Mouse (Mus musculus) forebrain, embryonic 15.5 days (tissue): ENCODE results near the gene Als2cl. TPM values are rescaled to one million over a fixed set of nuclear protein-coding genes. Genes with fewer than 3 reads are reported as not detected.

Experiments
- ATAC-seq: fragments of 200-750 bp; cut with Nextera tagmentation; replicated peaks from 2 replicates; pipeline ENCODE4 v1.8.0; 2017; ENCODE audit warnings: mild to moderate bottlenecking, moderate TSS enrichment, moderate library complexity
- H3K27ac ChIP-seq: fragments of 300-500 bp; sonication (generic); replicated peaks from 2 replicates; pipeline ENCODE4 v1.5.1; 2015; ENCODE audit warnings: mild to moderate bottlenecking, inconsistent platforms
- H3K27me3 ChIP-seq: fragments of 300-500 bp; sonication (generic); 2 replicates; pipeline ENCODE4 v1.6.1; 2015; ENCODE audit warnings: inconsistent platforms
- H3K36me3 ChIP-seq: fragments of 300-500 bp; sonication (generic); 2 replicates; pipeline ENCODE4 v1.6.1; 2015; ENCODE audit warnings: mild to moderate bottlenecking, inconsistent platforms
- H3K4me1 ChIP-seq: fragments of 300-500 bp; sonication (generic); 2 replicates; pipeline ENCODE4 v1.6.1; 2015; ENCODE audit warnings: inconsistent platforms
- H3K4me2 ChIP-seq: fragments of 300-500 bp; sonication (generic); replicated peaks from 2 replicates; pipeline ENCODE4 v1.6.1; 2015; ENCODE audit warnings: mild to moderate bottlenecking, inconsistent platforms
- H3K4me3 ChIP-seq: fragments of 300-500 bp; sonication (generic); 2 replicates; pipeline ENCODE4 v1.5.1; 2015; ENCODE audit warnings: mild to moderate bottlenecking, inconsistent platforms
- H3K9ac ChIP-seq: fragments of 300-500 bp; sonication (generic); replicated peaks from 2 replicates; pipeline ENCODE4 v1.6.1; 2015; ENCODE audit warnings: mild to moderate bottlenecking, inconsistent platforms
- H3K9me3 ChIP-seq: fragments of 300-500 bp; sonication (generic); 2 replicates; pipeline ENCODE4 v1.6.1; 2016; ENCODE audit warnings: inconsistent platforms
- WGBS: fragments of 180-500 bp; shearing (Covaris S2); methylation state at CpG from one replicate; pipeline ENCODE4 v1.1.7; 2015; ENCODE audit warnings: mixed read lengths; 5-methylcytosine and 5-hydroxymethylcytosine counted together
- polyA plus RNA-seq: library from polyadenylated mRNA; unstranded; fragments of >200 nt; fragmentation: Nextera tagmentation; extraction: Ambion mirVana; gene quantifications from 2 replicates; pipeline ENCODE4 v1.2.1, GENCODE M21; 2015

Gene Als2cl
- polyA plus RNA-seq, 1 experiment from 2014 or later = 0.74 TPM

DNA sequence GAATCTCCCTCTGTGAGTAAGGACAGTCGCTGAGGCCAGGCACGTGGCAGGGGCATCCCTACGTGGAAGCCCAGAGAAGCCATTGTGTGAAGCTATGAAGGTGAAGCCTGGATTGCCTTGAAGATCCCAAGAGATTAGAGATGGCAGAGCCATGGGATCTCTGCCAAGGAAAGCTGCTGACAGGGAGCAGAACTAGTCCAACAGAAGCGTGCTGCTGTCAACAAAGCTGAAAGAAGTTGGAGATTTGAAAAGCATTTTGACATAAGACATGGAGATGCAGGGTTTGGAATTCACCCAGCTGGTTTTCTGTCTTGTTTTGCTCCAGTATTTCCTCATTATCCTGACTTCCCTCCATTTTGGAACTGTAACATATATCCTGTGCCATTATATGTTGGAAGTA, 22.6 kb downstream of the Als2cl start:
- H3K27ac ChIP-seq = no peak overlapping the region
- ATAC-seq = no peak
- no peaks in the 10 kb centered on the region for H3K9me3 ChIP-seq
- no peaks in the 10 kb centered on the region for H3K4me1 ChIP-seq
- H3K4me3 ChIP-seq = no peak overlapping the region
- 69% methylated on average over 4 of the region's 4 CpGs for WGBS
- no peak overlapping the region for H3K4me2 ChIP-seq
- no peaks in the 10 kb centered on the region for H3K36me3 ChIP-seq
- H3K27me3 ChIP-seq = no peaks in the 10 kb centered on the region
- no peak overlapping the region for H3K9ac ChIP-seq

DNA sequence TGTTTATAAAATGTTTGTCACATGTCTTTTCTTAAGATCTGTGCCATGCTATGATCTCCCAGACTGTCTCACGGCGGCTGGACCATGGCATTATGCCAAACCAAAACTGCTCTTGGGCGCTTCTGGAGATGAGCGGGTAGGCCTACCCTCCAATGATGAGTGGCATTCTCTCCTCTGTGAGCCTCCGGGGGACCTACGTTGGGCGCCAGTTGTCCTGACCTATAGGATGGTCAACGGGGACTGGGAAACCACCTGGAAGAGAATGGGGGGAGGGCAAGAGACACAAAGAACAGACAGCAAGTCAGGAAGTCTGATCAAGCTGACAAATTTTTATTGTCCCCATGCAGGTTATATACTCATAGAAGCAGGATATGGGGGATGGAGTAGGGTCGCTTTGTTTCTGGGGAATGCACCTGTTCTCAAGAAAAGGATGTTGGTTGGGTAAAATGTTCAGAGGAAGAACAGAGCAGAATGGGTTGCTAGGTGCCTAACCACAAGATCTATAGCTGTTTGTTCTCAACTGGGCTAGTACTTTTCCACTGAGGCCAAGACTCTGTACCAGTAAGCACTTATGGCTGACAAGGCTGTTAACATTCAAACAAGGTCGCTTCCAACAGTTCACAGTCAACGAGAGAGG, 27.6 kb downstream of the Als2cl start:
- Histone ChIP-seq H3K4me2 (no peak overlapping the region), H3K4me3 (no peak overlapping the region), H3K9me3 (no peaks in the 10 kb centered on the region), H3K27me3 (no peaks in the 10 kb centered on the region), H3K27ac (no peak overlapping the region), H3K9ac (no peak overlapping the region), H3K36me3 (no peaks in the 10 kb centered on the region), H3K4me1 (no peaks in the 10 kb centered on the region)
- ATAC-seq = no peak
- WGBS = 94% methylated on average over 11 of the region's 11 CpGs

DNA sequence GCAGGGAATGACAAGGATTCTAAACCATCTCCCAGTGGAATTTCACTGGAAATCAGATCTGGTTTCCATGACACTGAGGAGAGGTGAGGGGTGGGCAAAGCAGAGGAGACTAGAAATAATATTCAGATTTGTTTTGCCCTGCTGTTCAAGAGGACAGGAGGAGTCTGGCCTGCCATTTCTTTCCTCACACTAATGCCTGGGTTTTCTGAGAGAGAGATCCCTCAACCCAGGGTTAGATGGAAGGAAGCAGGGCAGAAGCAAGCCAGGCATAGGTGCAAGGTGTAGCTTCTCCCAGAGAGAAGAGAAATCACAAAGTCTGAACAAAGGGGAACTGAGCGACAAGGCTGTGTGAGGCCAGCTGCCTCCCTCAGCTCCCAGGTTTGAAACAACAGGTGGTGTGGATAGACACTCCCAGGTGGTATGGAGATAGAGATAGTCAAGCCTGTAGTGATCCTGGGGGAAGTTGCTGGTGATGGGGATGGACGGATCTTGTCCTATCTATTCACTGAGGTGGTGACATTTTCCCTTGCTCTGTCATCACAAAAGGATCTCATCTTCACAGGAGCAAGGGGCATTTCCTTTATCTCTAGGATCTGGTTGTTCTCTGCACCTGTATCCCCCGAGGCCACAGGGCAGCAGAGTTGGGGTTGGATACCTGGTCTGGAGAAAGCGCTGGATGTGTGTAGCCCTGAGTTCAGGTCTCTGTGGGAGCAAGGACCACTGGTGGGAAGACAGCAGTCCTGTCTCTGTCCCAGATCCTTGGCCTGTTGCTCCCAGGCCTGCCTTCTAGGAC, 28.4 kb downstream of the Als2cl start:
- Histone ChIP-seq H3K27me3 (no peaks in the 10 kb centered on the region), H3K9me3 (no peaks in the 10 kb centered on the region), H3K36me3 (no peaks in the 10 kb centered on the region), H3K27ac (no peak overlapping the region), H3K9ac (no peak overlapping the region), H3K4me1 (no peaks in the 10 kb centered on the region), H3K4me2 (no peak overlapping the region), H3K4me3 (no peak overlapping the region)
- WGBS = 81% methylated on average over 4 of the region's 4 CpGs
- no peak for ATAC-seq

DNA sequence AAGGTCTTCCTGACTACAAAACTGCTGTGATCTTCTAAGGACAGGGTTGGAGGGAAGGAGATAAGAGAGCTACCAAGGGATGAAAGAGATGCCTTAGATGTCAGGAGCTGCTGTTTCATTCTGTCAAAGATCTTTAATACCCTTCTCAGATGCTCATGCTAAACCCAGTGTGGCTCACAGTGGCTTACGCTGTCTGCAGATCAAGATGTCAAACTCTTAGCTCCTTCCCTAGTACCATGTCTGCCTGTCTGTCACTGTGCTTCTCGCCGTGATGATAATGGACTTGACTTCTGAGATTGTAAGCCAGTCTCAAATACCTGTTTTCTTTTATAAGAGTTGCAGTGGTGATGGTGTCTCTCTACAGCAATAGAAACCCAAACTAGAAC, 29.0 kb downstream of the Als2cl start:
- Histone ChIP-seq H3K9ac (no peak overlapping the region), H3K36me3 (no peaks in the 10 kb centered on the region), H3K27ac (no peak overlapping the region), H3K4me3 (no peak overlapping the region), H3K9me3 (no peaks in the 10 kb centered on the region), H3K27me3 (no peaks in the 10 kb centered on the region), H3K4me1 (no peaks in the 10 kb centered on the region), H3K4me2 (no peak overlapping the region)
- ATAC-seq = no peak
- 89% methylated on average over 3 of the region's 3 CpGs for WGBS

DNA sequence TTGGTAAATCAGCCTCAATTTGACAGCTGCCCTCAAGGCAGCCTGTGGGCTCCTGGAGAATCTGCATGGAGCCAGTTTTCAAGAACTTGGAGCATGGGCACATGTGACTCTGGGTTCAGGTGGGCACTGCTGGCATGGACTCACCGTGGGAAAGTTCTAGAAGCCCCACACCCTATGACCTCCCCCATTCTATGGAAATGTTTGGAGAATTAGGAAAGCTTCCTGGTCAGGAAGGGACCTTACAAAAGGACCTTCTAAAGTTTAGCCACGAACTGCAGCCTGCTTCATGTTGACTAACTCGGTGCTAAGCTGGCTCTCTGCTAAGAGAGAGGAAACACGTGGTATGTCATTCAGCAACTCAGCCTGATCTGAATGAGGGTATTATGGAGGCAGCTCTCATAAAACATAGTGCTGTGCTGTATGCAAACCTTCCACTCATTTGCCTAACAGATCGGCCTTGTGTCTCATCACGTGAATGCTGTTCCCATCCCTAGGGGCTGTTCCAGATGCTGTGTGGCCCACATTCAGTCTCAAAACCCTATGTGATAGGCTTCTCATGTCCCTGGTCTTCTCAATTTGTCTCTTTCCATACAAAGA, 29.8 kb downstream of the Als2cl start:
- 70% methylated on average over 6 of the region's 6 CpGs for WGBS
- Histone ChIP-seq H3K4me3 (no peak overlapping the region), H3K9ac (no peak overlapping the region), H3K36me3 (no peaks in the 10 kb centered on the region), H3K4me2 (no peak overlapping the region), H3K27me3 (no peaks in the 10 kb centered on the region), H3K27ac (no peak overlapping the region), H3K4me1 (no peaks in the 10 kb centered on the region), H3K9me3 (no peaks in the 10 kb centered on the region)
- ATAC-seq = no peak

DNA sequence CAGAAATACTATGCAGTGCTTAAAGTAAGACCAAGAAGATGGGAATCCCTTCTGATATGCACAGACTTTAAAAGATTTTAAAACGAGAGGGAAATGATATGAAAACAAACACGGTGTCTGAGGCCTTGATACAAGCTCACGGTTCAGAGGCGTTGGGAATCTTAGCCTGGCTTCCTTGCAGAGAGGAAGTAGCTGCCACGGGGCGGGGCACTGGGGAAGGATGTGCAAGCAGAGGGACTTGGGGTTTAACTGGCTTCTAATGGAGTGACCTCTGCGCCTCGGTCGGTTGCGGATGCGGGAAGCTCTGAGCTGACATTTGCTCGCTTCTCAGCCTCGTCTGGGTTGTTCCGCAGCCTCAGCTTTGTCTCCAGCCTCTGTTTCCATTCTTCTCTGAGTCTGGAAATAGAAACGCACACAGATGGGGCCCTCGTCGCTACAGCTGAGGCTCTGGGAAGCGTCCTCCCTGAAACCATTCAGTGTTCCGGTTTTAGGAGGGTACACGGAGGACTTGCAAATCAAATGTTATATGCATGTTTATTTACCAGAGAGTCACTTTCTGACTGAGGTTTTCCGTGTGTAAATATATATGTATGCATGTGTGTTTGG, 35.1 kb downstream of the Als2cl start:
- Histone ChIP-seq H3K4me1 (no peaks in the 10 kb centered on the region), H3K4me2 (no peak overlapping the region), H3K9me3 (no peaks in the 10 kb centered on the region), H3K27ac (no peak overlapping the region), H3K9ac (no peak overlapping the region), H3K36me3 (no peaks in the 10 kb centered on the region), H3K4me3 (no peak overlapping the region), H3K27me3 (no peaks in the 10 kb centered on the region)
- 62% methylated on average over 21 of the region's 21 CpGs for WGBS
- ATAC-seq = no peak

DNA sequence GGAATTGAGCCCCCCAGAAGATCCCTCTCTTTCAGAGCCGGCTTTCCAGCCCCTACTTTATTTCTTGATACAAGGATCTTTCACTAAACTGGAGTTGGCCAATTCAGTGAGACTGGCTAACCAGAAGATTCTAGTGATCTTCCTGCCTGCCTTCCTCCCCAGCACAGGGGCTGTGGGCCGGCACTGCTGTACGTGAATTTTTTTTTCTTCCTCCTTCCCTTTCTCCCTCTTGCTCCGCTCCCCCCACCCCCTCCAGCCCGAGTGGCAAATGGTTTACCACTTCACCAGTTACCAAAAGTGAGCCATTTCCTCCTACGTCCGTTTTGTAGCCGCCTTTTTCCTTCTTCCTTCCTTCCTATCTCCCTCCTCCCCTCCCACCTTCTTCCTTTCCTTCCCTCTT, 35.8 kb downstream of the Als2cl start:
- WGBS = 85% methylated on average over 8 of the region's 8 CpGs
- no peaks in the 10 kb centered on the region for H3K4me1 ChIP-seq
- no peak overlapping the region for H3K4me2 ChIP-seq
- no peak overlapping the region for H3K4me3 ChIP-seq
- no peak overlapping the region for H3K9ac ChIP-seq
- H3K36me3 ChIP-seq = no peaks in the 10 kb centered on the region
- H3K9me3 ChIP-seq = no peaks in the 10 kb centered on the region
- no peak overlapping the region for H3K27ac ChIP-seq
- ATAC-seq = no peak
- H3K27me3 ChIP-seq = no peaks in the 10 kb centered on the region

DNA sequence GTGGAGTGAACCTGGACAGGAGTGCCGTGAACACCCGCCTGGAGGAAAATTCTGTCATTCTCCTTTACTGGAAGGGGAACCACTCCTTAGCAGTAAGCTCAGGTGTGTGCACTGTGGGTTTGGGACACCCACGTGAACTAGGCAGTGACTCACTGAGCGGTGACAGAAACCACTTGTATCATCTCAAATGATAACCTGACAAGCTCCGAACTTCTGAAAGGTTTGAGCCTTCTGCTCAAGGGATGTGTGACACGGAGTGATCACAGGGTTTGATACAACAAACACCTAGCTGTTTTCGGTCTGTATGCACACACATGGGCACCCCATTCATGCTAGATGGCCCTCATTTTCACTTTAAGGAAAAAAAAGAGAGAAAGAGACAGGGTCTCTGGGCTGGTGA, 37.1 kb downstream of the Als2cl start, which contains the start of gene Fam240a:
Gene Fam240a, minus strand, starts transcription at position 76 of the 400 bp plus-strand sequence.
- H3K9ac ChIP-seq = no peak within 1 kb of the TSS
- H3K36me3 ChIP-seq = no peaks in the 10 kb centered on the region
- ATAC-seq = no peak
- no peaks in the 10 kb centered on the region for H3K9me3 ChIP-seq
- 94% methylated on average over 7 of the region's 7 CpGs for WGBS
- no peaks in the 10 kb centered on the region for H3K27me3 ChIP-seq
- H3K27ac ChIP-seq = no peak within 1 kb of the TSS
- H3K4me3 ChIP-seq = no peak within 1 kb of the TSS
- H3K4me1 ChIP-seq = no peaks in the 10 kb centered on the region
- H3K4me2 ChIP-seq = no peak within 1 kb of the TSS

DNA sequence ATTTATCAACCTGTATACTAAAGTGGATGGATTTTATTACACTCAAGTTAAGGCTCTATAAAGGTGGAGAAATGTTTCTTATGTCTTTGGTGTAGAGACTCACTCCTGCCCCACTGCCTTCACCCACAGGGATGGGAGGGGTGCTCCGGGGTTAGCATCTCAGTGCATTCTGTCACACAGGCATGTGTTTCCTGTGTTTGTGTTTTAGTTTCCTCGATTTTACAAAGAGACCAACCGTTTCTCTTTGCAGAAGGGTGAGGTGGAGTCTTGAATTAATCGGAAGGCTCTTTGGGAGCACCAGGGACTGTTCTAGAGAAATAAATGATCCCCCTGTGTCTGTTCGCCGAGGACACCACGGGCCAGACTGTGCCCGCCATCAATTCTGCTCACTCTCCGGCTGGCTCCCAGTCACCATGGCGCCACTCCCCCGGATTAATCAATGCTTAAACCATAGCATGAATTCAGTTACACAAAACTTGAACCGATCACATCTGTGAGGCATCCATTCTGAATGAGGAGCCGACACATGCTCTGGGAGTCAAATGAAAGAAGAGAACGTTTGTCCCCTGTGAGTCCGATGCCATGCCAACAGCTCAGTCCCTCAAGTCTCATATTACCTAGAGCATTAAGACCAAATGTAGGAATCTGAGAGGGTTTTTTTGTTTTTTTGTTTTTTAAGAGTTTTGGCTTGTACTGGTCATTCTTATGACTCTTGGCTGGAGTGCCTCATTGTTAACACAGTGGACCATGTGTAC, 41.2 kb downstream of the Als2cl start:
- no peak overlapping the region for H3K4me2 ChIP-seq
- H3K36me3 ChIP-seq = no peaks in the 10 kb centered on the region
- H3K27me3 ChIP-seq = no peaks in the 10 kb centered on the region
- 71% methylated on average over 15 of the region's 15 CpGs for WGBS
- ATAC-seq = no peak
- no peaks in the 10 kb centered on the region for H3K9me3 ChIP-seq
- H3K9ac ChIP-seq = no peak overlapping the region
- H3K4me1 ChIP-seq = no peaks in the 10 kb centered on the region
- no peak overlapping the region for H3K4me3 ChIP-seq
- H3K27ac ChIP-seq = no peak overlapping the region; the same call in 1 of the 2 replicates

DNA sequence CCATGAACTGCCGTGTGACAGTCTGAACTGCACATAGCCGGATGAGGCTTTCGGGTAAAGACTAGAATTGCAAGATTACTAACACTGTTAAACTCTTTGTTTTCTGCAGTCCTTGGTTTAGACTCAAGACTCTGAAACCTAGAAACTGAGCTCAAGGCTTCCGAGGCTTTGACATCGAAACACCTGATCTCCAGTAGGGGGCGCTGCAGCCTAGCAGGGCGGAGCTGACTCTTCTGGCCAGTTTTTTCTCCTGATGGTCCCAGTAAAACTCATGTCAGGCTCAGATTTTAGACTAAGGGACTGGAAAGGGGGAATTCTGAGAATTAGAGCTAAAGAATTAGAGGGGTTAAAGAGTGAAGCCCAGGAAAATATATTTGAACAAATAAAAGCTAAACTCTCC, 43.1 kb downstream of the Als2cl start:
- 18% methylated on average over 7 of the region's 7 CpGs for WGBS
- H3K4me2 ChIP-seq = no peak overlapping the region
- ATAC-seq = no peak
- no peaks in the 10 kb centered on the region for H3K27me3 ChIP-seq
- no peak overlapping the region for H3K9ac ChIP-seq
- no peak overlapping the region for H3K27ac ChIP-seq
- H3K4me3 ChIP-seq = no peak overlapping the region
- H3K36me3 ChIP-seq = no peaks in the 10 kb centered on the region
- no peaks in the 10 kb centered on the region for H3K4me1 ChIP-seq
- no peaks in the 10 kb centered on the region for H3K9me3 ChIP-seq

DNA sequence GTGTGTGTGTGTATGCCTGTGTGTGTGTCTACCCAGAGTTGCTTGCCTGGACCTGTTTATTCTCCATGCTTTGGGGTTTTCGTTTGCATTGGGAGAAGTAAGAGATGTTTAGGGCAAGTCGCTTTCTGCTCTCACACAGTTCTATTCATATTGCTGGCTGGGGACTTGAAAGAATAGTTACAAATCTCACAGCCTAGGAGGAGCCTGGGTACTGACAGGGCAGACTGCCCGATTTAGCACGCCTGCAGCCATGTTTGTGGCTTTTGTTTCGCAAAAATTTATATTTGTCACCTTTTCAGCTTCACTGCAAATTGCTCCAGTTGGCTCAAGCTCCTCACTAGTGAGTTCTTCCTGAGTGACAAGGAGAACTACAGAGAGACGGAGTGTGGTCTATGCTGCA, 51.9 kb downstream of the Als2cl start:
- H3K27ac ChIP-seq = no peak overlapping the region
- no peak overlapping the region for H3K4me2 ChIP-seq
- H3K36me3 ChIP-seq = no peaks in the 10 kb centered on the region
- no peaks in the 10 kb centered on the region for H3K27me3 ChIP-seq
- H3K4me1 ChIP-seq = no peaks in the 10 kb centered on the region
- no peak overlapping the region for H3K9ac ChIP-seq
- no peak for ATAC-seq
- WGBS = 54% methylated on average over 6 of the region's 6 CpGs
- H3K9me3 ChIP-seq = no peaks in the 10 kb centered on the region
- H3K4me3 ChIP-seq = no peak overlapping the region
